Mouse (Mus musculus) liver, adult 2 months (tissue): Measurements from ENCODE around the gene Olfr1371.

Experiments used
- CTCF ChIP-seq: fragments of 200-500 bp; IDR thresholded peaks from 2 replicates; pipeline ENCODE4 v1.5.1; 2011; ENCODE audit warnings: low read depth, low read length, control low read depth
- POLR2A ChIP-seq: fragments of 200-500 bp; IDR thresholded peaks from 2 replicates; pipeline ENCODE4 v1.6.1; 2011; ENCODE audit warnings: low read length, control low read depth; ENCODE audit not compliant: insufficient read depth; ENCODE audit errors: extremely low read depth

DNA sequence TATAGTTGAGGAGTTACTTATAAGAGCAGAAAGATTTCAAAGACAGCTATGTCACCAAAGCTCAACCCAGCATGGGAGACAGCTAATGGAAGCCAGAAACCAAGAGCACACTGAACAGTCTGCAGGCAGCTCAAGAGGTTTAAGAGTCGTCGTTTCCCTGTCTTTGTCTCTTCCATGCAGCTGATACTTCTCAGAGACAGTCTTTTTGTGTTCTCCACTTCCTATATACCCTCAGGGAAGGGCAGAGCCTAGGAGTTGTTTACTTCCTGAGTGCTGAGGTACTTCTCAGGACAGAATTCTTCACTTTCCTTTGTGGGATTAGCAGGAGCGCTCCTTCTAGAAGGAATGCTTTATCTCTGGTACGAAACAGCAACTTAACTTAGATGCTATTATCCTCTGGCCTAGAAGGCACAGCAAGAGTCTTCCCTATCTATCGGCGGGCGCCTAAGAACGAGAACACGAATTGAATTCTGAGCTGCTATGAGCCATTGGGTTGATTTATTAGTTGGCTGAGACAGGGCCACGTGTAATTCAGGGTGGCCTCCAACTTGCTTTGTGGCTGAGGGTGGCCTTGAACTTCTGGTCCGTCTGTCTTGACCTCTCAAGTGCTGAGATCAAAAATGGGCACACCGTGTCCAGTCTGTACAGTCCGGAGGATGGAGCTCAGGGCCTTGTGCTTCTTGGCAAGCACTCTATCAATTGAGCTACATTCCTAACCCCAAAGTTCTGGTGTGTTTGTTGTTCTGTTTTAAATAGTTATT lies 13.9 kb upstream of the Olfr1371 start:
- no peak for TF ChIP-seq POLR2A
- TF ChIP-seq CTCF = no peak
